Mouse (Mus musculus): ENCODE measurements around the gene Tex11. TPM values are rescaled to one million over a fixed set of nuclear protein-coding genes. Genes with fewer than 3 reads are reported as not detected.
A peak's percentile ranks its signal among the peaks of the same experiment; 100 is the strongest.
"Not testable (repeated sequence)": the region's sequence is repeated elsewhere in the genome, so short reads cannot be mapped to it uniquely, and the experiment has no call there.

Tex11 gene
- 0.11 TPM in 1 of 2 replicates, not detected in the other for polyA plus RNA-seq (2016; fragmentation: Nextera tagmentation; extraction: Ambion mirVana)

DNA sequence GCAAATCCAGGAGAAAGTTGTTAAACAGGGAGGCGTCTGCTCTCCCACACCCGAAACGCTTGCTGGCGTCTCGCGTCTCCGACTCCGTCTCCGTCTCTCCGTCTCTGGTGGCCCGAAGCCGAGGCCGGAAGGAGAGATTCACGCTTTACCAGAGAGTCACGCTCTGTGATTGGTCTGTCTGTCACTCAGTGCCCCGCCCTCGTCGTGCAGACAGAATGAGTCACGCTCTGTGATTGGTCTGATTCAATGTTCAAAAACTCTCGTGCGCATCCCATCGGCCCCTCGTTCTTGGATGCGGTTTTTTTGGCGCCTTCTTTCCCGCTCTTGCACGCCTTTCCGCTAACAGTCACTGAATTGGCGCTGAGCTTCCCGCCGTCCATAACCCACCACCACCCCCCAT lies at the start of gene Tex11:
Tex11 (minus strand) TSS at position 127 of the 400 bp plus-strand sequence.
- Histone ChIP-seq H3K4me2 (replicated peaks) (no peak within 1 kb of the TSS), H3K36me3 (no peaks in the 10 kb centered on the region)
- no peak for ATAC-seq (ENCODE audit: low FRiP score, low read depth)

DNA sequence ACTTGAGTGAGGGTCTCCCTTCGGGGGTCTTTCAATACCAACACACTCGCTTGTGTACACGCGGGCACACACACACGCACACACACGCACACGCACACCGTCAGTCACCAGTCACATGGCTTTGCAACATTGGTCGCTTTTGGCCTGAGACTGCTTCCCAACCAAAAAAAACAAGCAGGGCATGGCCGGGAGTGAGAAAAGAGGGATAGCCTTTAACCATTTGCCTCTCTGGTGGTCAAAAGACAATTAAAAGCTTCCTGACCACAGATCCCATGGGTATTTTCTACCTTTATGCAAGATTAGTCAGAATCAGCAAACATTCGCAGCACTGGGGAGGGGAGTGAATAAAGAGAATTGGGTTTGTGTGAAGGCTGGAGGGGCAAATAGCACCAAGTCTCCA lies 26.5 kb upstream of the Tex11 start, which contains the start of gene Slc7a3:
Slc7a3 (minus strand) TSS at position 101 of the 400 bp plus-strand sequence.
- no peak for ATAC-seq (ENCODE audit: low FRiP score, low read depth)
- no peaks in the 10 kb centered on the region for H3K9me3 ChIP-seq
- no peaks in the 10 kb centered on the region for H3K4me1 ChIP-seq
- no peak within 1 kb of the TSS for H3K9ac ChIP-seq
- no peaks in the 10 kb centered on the region for H3K27me3 ChIP-seq (replicated peaks)
- WGBS = 36% methylated on average over 11 of the region's 11 CpGs
- no peak within 1 kb of the TSS for H3K27ac ChIP-seq
- H3K36me3 ChIP-seq = no peaks in the 10 kb centered on the region
- H3K4me3 ChIP-seq = peak within 1 kb of the TSS; percentile 9; the same call in 1 of the 2 replicates
- peak within 1 kb of the TSS; percentile 59 for H3K4me2 ChIP-seq (replicated peaks)

More for the DNA sequence above, at the start of gene Tex11:
- Histone ChIP-seq H3K9me3 (no peaks in the 10 kb centered on the region), H3K4me1 (no peaks in the 10 kb centered on the region), H3K27me3 (replicated peaks) (no peaks in the 10 kb centered on the region), H3K9ac (no peak within 1 kb of the TSS), H3K27ac (no peak within 1 kb of the TSS), H3K4me3 (no peak within 1 kb of the TSS)
- WGBS = 89% methylated on average over 31 of the region's 31 CpGs

DNA sequence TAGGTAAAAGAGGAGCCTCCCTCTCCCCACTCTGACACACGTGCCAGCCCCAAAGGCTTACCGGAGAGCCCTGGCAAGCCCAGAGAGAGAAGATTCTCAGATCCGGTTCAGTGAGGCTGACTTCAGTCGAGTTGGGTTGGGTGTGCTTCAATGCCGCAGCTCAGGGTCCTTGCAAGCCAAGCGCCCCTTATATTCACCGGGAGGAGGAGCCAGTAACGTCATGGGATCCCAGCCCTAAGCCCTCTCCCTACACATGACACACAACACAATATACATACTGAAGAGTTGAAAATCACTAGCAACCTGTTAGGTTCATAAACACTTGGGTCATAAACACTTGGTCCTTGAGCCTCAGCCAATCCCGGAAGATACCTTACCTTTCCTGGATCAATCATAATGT lies 25.7 kb upstream of the Tex11 start:
- H3K27ac ChIP-seq; H3K4me3 ChIP-seq; H3K9ac ChIP-seq; H3K9me3 ChIP-seq; H3K27me3 ChIP-seq (replicated peaks); ATAC-seq (ENCODE audit: low FRiP score, low read depth); H3K36me3 ChIP-seq; H3K4me1 ChIP-seq: not testable (repeated sequence)
- peak overlapping the region; percentile 59 for H3K4me2 ChIP-seq (replicated peaks)
- 23% methylated on average over 9 of the region's 9 CpGs for WGBS

DNA sequence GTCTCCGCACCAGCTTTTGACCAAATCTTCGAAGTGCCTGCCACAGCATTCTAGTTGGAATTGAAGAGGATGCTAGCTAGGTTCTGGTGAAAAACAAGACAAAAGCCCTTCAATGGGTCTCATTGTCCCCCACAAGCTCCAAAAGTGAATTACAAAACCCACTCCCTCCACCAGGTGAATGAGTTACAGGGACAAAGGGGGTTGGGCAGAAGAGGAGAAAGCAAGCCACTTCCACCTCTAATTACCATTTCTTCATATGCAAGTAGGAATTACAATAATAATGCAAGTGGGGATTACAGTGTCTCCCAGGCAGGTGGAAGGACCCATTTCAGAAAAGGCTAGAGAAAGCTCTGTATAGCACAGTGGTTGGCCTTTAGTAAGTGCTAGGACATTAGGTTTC lies 24.7 kb upstream of the Tex11 start:
- Histone ChIP-seq H3K9me3 (no peaks in the 10 kb centered on the region), H3K36me3 (no peaks in the 10 kb centered on the region), H3K4me2 (replicated peaks) (no peak overlapping the region), H3K27ac (no peak overlapping the region), H3K9ac (no peak overlapping the region), H3K4me3 (no peak overlapping the region), H3K4me1 (no peaks in the 10 kb centered on the region), H3K27me3 (replicated peaks) (no peaks in the 10 kb centered on the region)
- whole genome bisulfite sequencing = 45% methylated on average over 2 of the region's 2 CpGs
- no peak for ATAC-seq (ENCODE audit: low FRiP score, low read depth)

DNA sequence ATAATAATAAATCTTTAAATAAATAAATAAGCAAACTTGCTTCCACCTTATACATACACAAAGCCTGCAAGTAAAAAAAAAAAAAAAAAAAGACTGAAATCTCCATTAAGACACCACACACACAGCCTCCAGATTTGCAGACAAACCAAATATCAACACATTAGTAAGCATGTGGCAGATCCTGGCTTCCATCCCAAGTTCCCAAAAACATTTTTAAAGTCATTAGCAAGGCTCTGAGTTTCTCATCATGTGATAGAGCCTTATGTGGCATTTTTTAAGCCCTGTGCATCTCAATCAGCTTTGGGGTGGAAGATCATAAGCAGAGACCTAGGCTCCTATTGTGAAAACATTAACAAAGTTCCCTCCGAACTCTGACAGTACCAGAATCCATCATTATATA lies 5.8 kb upstream of the Tex11 start:
- no peak overlapping the region for H3K4me3 ChIP-seq
- ATAC-seq (ENCODE audit: low FRiP score, low read depth) = no peak
- no peak overlapping the region for H3K27ac ChIP-seq
- WGBS = 92% methylated on average over 1 of the region's 1 CpGs
- H3K4me1 ChIP-seq = no peaks in the 10 kb centered on the region
- no peaks in the 10 kb centered on the region for H3K36me3 ChIP-seq
- H3K9ac ChIP-seq = no peak overlapping the region
- no peaks in the 10 kb centered on the region for H3K27me3 ChIP-seq (replicated peaks)
- H3K4me2 ChIP-seq (replicated peaks) = no peak overlapping the region
- no peaks in the 10 kb centered on the region for H3K9me3 ChIP-seq

DNA sequence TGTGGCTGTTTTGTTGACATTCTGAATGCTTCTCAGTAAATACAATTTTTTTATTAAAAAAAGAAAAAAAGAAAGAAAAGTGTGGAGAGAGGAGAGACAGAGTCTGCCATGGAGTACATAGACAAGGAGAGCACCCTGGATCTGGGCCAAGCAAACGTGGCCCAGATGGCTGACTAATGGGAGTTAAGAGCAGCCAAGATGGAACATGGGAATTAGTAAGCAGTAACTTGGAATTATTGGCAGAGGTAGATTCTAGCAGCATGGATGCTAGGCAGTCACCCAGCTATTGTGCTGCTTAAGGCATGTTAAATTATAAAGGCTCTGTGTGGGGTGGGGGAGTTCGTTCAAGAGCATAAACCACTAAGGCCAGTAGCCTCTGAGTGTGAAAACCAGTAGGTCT lies 4.0 kb upstream of the Tex11 start:
- H3K9ac ChIP-seq = no peak overlapping the region
- no peak overlapping the region for H3K4me3 ChIP-seq
- no peaks in the 10 kb centered on the region for H3K4me1 ChIP-seq
- H3K27ac ChIP-seq = no peak overlapping the region
- H3K36me3 ChIP-seq = no peaks in the 10 kb centered on the region
- H3K4me2 ChIP-seq (replicated peaks) = no peak overlapping the region
- 62% methylated on average over 2 of the region's 2 CpGs for WGBS
- ATAC-seq (ENCODE audit: low FRiP score, low read depth) = no peak
- H3K27me3 ChIP-seq (replicated peaks) = no peaks in the 10 kb centered on the region
- no peaks in the 10 kb centered on the region for H3K9me3 ChIP-seq

DNA sequence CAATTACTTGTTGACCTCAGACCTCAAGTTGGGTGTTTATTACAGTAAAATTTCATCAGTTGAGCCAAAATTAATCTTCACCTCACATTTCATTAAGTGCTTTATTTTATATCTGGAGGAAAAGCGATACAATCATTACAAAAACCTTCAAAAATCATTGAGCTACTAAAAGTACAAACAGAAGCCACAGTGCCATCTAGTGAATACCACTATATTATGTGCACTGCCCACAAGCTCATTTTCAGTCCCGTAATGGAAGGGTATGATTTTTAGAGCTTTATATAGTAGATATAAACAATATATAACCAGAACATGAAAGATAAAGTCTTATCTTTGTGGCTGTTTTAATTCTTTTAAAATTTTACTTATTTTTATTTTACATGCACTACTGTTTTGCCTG lies 115.8 kb downstream of the Tex11 start:
- 56% methylated on average over 2 of the region's 2 CpGs for WGBS
- Histone ChIP-seq H3K4me2 (replicated peaks) (no peak overlapping the region), H3K36me3 (no peaks in the 10 kb centered on the region), H3K4me1 (no peaks in the 10 kb centered on the region), H3K9me3 (no peaks in the 10 kb centered on the region), H3K9ac (no peak overlapping the region), H3K27ac (no peak overlapping the region), H3K27me3 (replicated peaks) (no peaks in the 10 kb centered on the region), H3K4me3 (no peak overlapping the region)
- no peak for ATAC-seq (ENCODE audit: low FRiP score, low read depth)

DNA sequence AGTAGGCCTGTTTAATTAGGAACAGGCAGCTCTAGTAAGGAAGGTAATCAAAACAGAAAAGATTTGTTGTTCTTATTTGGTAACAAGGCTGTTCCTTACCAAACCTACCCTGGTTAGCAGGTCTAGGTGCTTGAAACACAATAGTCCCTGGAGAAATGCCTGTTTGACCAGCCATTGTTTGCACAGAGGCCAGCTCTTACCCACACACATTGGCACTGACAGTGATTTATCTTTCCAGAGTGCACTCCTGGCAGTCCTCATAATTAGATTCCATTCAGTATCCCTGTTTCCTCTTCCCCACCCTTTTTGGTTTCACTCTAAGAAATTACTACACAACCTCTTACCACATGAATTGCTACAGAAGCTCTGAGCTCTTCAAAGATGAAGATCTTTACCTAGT lies 220.3 kb downstream of the Tex11 start:
- Histone ChIP-seq H3K27ac (no peak overlapping the region), H3K4me2 (replicated peaks) (no peak overlapping the region), H3K9me3 (no peaks in the 10 kb centered on the region), H3K36me3 (no peaks in the 10 kb centered on the region), H3K4me1 (no peaks in the 10 kb centered on the region), H3K4me3 (no peak overlapping the region), H3K9ac (no peak overlapping the region), H3K27me3 (replicated peaks) (no peaks in the 10 kb centered on the region)
- ATAC-seq (ENCODE audit: low FRiP score, low read depth) = no peak

DNA sequence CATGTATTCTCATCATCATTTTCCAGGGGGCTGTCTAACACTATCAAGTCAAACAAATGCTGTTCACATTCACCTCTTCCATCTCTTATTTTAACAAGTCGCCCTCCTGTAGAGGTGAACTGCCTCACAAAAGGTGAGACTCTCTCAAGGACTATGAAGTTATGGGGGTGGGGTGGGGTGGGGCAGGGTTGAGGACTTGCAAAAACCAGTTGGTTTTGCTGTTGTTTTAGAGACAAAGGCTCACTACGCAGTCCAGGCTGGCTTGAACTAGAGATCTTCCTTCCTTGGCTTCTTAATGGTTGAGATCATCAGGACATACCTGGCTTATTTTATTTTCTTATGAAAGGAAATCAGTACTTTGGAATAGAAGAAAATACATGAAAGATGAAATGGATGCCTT lies 226.7 kb downstream of the Tex11 start:
- no peak overlapping the region for H3K9ac ChIP-seq
- no peaks in the 10 kb centered on the region for H3K4me1 ChIP-seq
- WGBS = 81% methylated on average over 2 of the region's 2 CpGs
- no peak overlapping the region for H3K4me2 ChIP-seq (replicated peaks)
- no peaks in the 10 kb centered on the region for H3K9me3 ChIP-seq
- no peak for ATAC-seq (ENCODE audit: low FRiP score, low read depth)
- H3K36me3 ChIP-seq = no peaks in the 10 kb centered on the region
- H3K27ac ChIP-seq = no peak overlapping the region
- no peak overlapping the region for H3K4me3 ChIP-seq
- no peaks in the 10 kb centered on the region for H3K27me3 ChIP-seq (replicated peaks)

DNA sequence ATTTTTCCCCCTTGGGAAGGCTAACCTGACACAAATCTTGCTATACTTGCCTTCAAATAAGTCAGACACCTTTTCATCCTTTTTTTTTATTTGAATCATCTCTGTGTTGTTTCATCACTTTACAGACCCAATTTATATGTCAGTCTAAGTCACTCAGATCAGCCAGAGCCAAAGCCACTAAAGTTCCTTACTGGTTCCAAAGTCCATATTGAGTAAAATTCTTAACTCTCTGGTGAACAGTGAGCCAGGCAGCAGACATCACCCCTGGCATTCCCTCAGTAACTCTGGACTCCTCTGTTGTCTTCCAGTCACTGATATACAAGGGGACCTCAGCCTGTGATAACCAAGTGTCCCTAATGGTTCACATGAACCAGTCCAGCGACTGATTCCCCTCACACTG lies 233.9 kb downstream of the Tex11 start:
- no peak overlapping the region for H3K4me2 ChIP-seq (replicated peaks)
- no peak overlapping the region for H3K4me3 ChIP-seq
- no peaks in the 10 kb centered on the region for H3K9me3 ChIP-seq
- no peaks in the 10 kb centered on the region for H3K4me1 ChIP-seq
- no peak for ATAC-seq (ENCODE audit: low FRiP score, low read depth)
- H3K27ac ChIP-seq = no peak overlapping the region
- 86% methylated on average over 1 of the region's 1 CpGs for WGBS
- H3K9ac ChIP-seq = no peak overlapping the region
- H3K27me3 ChIP-seq (replicated peaks) = no peaks in the 10 kb centered on the region
- H3K36me3 ChIP-seq = no peaks in the 10 kb centered on the region

DNA sequence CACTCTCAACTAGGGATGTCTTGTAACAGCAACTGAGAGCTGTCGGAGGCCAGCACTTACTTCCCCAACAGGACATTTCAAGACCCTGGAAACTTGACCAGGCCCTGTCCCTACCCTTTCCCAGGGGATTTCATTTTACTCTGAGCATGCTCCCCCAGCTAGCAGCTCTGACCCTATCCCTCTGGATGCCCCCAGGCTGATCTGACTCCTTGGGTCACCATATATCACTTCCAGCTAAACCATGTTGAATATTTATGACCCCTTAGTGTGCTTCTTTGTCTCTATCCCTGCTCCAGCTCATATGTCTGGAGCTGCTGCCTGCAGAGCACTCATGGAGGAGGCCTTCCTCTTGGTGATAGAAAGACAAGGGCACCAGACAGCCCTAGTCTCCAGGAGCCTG lies 238.3 kb downstream of the Tex11 start:
- no peaks in the 10 kb centered on the region for H3K27me3 ChIP-seq (replicated peaks)
- WGBS = 65% methylated on average over 1 of the region's 1 CpGs
- no peaks in the 10 kb centered on the region for H3K9me3 ChIP-seq
- ATAC-seq (ENCODE audit: low FRiP score, low read depth) = peak; percentile 51; the same call in 1 of the 2 replicates
- no peak overlapping the region for H3K9ac ChIP-seq
- peaks cover 12% of the 10 kb centered on the region for H3K36me3 ChIP-seq
- H3K27ac ChIP-seq = no peak overlapping the region
- no peak overlapping the region for H3K4me3 ChIP-seq
- H3K4me2 ChIP-seq (replicated peaks) = no peak overlapping the region
- H3K4me1 ChIP-seq = peaks cover 4% of the 10 kb centered on the region; the same call in 1 of the 2 replicates

DNA sequence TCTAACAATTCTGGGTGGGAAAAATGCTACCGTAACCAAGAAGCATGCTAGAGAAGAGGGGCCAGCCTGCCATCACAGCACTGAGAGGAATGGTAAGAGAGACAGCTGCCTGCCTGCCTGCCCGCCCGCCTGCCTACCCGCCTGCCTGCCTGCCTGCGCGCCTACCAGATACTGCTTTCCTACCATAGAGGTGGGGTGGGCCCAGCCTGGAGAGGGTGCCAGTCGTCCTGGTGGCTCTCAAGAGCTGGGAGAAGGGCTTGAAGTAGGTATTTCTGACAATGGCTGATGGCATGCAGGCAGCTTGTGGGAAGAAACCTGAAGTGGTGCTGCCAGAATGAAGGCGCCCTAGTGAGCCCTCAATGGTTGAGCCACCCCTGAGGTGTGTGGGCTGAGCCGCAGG lies 240.8 kb downstream of the Tex11 start:
- H3K4me2 ChIP-seq (replicated peaks) = no peak overlapping the region
- ATAC-seq (ENCODE audit: low FRiP score, low read depth) = no peak
- 91% methylated on average over 9 of the region's 9 CpGs for WGBS

DNA sequence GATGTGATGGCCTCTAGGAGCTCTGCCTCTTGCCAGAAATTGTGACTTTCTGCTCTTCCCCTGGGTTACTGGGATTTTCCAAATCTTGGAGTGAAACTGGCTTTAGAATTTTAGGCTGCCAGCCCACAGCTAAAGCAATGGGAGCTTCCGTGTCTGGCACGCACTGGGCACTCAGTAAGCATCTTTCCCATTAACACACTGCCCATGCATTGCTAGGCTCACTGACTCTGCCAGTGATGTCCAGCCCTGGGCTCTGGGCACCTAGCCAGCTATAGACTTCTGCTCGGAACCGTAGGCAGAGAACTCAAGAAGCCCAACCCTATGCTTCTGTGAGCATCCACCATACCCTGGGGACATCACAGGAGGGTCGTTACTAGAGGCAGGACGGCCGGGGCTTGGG lies 243.7 kb downstream of the Tex11 start:
- H3K9me3 ChIP-seq = no peaks in the 10 kb centered on the region
- no peak overlapping the region for H3K4me2 ChIP-seq (replicated peaks)
- no peak overlapping the region for H3K9ac ChIP-seq
- H3K4me1 ChIP-seq = peaks cover 4% of the 10 kb centered on the region; the same call in 1 of the 2 replicates
- 71% methylated on average over 7 of the region's 7 CpGs for WGBS
- H3K27ac ChIP-seq = no peak overlapping the region
- H3K36me3 ChIP-seq = peaks cover 44% of the 10 kb centered on the region
- no peak for ATAC-seq (ENCODE audit: low FRiP score, low read depth)
- no peak overlapping the region for H3K4me3 ChIP-seq
- no peaks in the 10 kb centered on the region for H3K27me3 ChIP-seq (replicated peaks)

More for the DNA sequence above, 240.8 kb downstream of the Tex11 start:
- peaks cover 24% of the 10 kb centered on the region for H3K36me3 ChIP-seq
- no peak overlapping the region for H3K27ac ChIP-seq
- H3K9ac ChIP-seq = no peak overlapping the region
- H3K4me3 ChIP-seq = no peak overlapping the region
- H3K4me1 ChIP-seq = peaks cover 4% of the 10 kb centered on the region; the same call in 1 of the 2 replicates
- no peaks in the 10 kb centered on the region for H3K27me3 ChIP-seq (replicated peaks)
- no peaks in the 10 kb centered on the region for H3K9me3 ChIP-seq

Measured in neural tube, embryonic 12.5 days (tissue).